Mouse (Mus musculus) liver, embryonic 14.5 days (tissue): ENCODE data around the gene 6430550D23Rik.

Source experiments
- CTCF ChIP-seq: IDR thresholded peaks from 2 replicates; pipeline ENCODE4 v1.5.1; 2016; ENCODE audit warnings: antibody characterized with exemption, low read depth, control low read depth
- EP300 ChIP-seq: IDR thresholded peaks from 2 replicates; pipeline ENCODE4 v1.6.1; 2016; ENCODE audit warnings: antibody characterized with exemption, low read depth

GRCm38 (mm10) chr2:156047929-156048328 is 40.2 kb upstream of the 6430550D23Rik start:
- TF ChIP-seq CTCF (no peak), EP300 (no peak)
